15 mouse cellular contexts compared by ENCODE assay signal in the genomic region with DNA sequence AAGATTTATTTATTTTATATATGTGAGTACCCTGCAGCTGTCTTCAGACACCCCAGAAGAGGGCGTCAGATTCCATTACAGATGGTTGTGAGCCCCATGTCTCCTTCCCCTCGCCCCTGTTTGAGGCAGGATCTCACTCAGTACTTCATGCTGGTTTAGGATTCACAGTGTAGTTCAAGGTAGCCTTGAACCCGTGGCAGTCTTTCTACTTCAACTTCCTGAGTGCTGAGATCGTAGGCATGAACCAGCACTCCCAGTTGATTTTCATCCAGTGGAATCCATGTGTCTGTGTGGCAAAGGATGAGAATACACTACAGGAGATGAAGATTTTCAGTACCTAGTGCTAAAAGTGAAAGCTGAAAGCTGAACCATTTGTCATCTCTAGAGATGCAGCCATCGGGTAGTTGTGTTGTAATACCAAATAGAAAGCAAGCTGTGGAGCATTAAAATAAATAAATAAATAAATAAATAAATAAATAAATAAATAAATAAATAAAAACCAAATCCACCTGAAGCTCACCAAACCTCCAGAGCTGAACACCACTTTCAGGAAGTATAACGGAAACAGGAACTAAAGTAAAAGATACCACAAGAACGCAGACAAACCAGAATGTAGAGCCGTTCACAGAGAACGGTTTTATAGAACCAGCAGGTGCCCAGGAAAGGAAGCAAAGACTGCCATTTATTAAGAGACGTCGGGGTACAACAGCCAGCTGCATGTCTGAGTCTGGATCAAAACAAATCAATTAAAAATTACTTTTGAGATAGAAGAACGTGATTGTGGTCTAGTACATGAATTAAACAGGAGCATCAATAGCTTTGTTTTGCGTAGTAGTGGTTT. TPM values are rescaled to one million over a fixed set of nuclear protein-coding genes. Genes with fewer than 3 reads are reported as not detected.
DNase-seq lines count a peak whose midpoint lies in the region; ATAC-seq and TF ChIP-seq lines count a peak whose summit lies in the region.
"Had no signal": no experiment of that assay in that cellular context is flagged by ENCODE, and none has a peak within 500 bp of the region (broad histone marks: within the 10 kb centered on the region; RNA-seq: fewer than 3 reads in every experiment).

No protein-coding gene starts in this region.

- H3K36me3 ChIP-seq in G1E (replicated peaks), result peaks cover 26% of the 10 kb centered on the region
- no peaks in the 10 kb centered on the region for H3K36me3 ChIP-seq in liver, embryonic 11.5 days (ENCODE audit: control insufficient read depth, insufficient read depth, low read length)
- no peaks in the 10 kb centered on the region for H3K36me3 ChIP-seq in splenic B cell, adult 2 months (ENCODE audit: control insufficient read depth, insufficient read depth, low read length, poor library complexity, severe bottlenecking)
- H3K36me3 ChIP-seq: limb, embryonic 15.5 days had no signal

- peak; percentile 32 for TF ChIP-seq CTCF in layer of hippocampus, adult 2 months (conservative IDR thresholded peaks at IDR 0.05)
- no peak for TF ChIP-seq CTCF in G1E (IDR thresholded peaks at IDR 0.05; ENCODE audit: low read depth, low read length)

- DNase-seq in layer of hippocampus, adult 2 months (ENCODE audit: low spot score in 2 of 2), result no peak
- DNase-seq in layer of hippocampus, postnatal 10 days (ENCODE audit: low spot score in 2 of 2), result no peak
- DNase-seq in G1E (ENCODE audit: low spot score), result no peak
- no peak for DNase-seq in liver, embryonic 11.5 days (ENCODE audit: low spot score)
- peak; percentile 68 for DNase-seq in splenic B cell, adult 2 months (ENCODE audit: low read depth, low spot score)
- no peak for DNase-seq in yolk sac, embryonic 10.5 days (ENCODE audit: low spot score)
- DNase-seq in cerebellum, postnatal 14 days, result no peak
- DNase-seq: layer of hippocampus, postnatal 36 days had no signal

- peaks cover 37% of the 10 kb centered on the region for H3K4me1 ChIP-seq in G1E (ENCODE audit: insufficient read depth, low read depth, low read length)
- no peaks in the 10 kb centered on the region for H3K4me1 ChIP-seq in liver, embryonic 11.5 days (replicated peaks; ENCODE audit: control insufficient read depth, insufficient read depth, low read length)
- H3K4me1 ChIP-seq: heart, embryonic 10.5 days; hindbrain, embryonic 12.5 days; limb, embryonic 15.5 days had no signal

- 0 out of 2 replicates have a peak, but pooled peaks have one; percentile 26 for ATAC-seq in G1E (ENCODE audit: extremely low read depth, insufficient number of reproducible peaks, low FRiP score, poor library complexity, severe bottlenecking)
- ATAC-seq in liver, embryonic 11.5 days (replicated peaks; ENCODE audit: low FRiP score), result no peak
- no peak for ATAC-seq in cerebellum, adult (ENCODE audit: insufficient number of reproducible peaks, low FRiP score, low TSS enrichment)

- H3K9me3 ChIP-seq in G1E (replicated peaks), result no peaks in the 10 kb centered on the region
- H3K9me3 ChIP-seq in liver, embryonic 11.5 days (ENCODE audit: control insufficient read depth, low read length), result no peaks in the 10 kb centered on the region
- H3K9me3 ChIP-seq: heart, embryonic 10.5 days; hindbrain, embryonic 12.5 days; limb, embryonic 15.5 days had no signal

- H3K27ac ChIP-seq in layer of hippocampus, adult 2 months, result no peak overlapping the region
- no peak overlapping the region for H3K27ac ChIP-seq in liver, embryonic 11.5 days (ENCODE audit: low read depth, low read length)
- H3K27ac ChIP-seq: heart, embryonic 10.5 days; hindbrain, embryonic 12.5 days; kidney, postnatal 0 days; limb, embryonic 15.5 days had no signal

- 0 out of 2 replicates have a peak overlapping the region, but pooled peaks have one; percentile 3 for H3K4me2 ChIP-seq in liver, embryonic 11.5 days
- H3K4me2 ChIP-seq: hindbrain, embryonic 12.5 days; limb, embryonic 15.5 days; midbrain, embryonic 11.5 days had no signal

- no peak overlapping the region for H3K4me3 ChIP-seq in layer of hippocampus, adult 2 months
- no peak overlapping the region; the same call in 1 of the 2 replicates for H3K4me3 ChIP-seq in G1E (ENCODE audit: low read depth, low read length)
- H3K4me3 ChIP-seq in liver, embryonic 11.5 days (ENCODE audit: low read depth, low read length), result no peak overlapping the region
- H3K4me3 ChIP-seq: heart, embryonic 10.5 days; hindbrain, embryonic 12.5 days; limb, embryonic 15.5 days had no signal

- H3K9ac ChIP-seq in liver, embryonic 11.5 days (ENCODE audit: low read depth, low read length), result no peak overlapping the region
- H3K9ac ChIP-seq: hindbrain, embryonic 12.5 days; limb, embryonic 15.5 days had no signal

- 52% methylated on average over 13 of the region's 13 CpGs for WGBS in liver, embryonic 11.5 days

- H3K27me3 ChIP-seq in G1E (ENCODE audit: insufficient read depth, low read length), result no peaks in the 10 kb centered on the region
- no peaks in the 10 kb centered on the region for H3K27me3 ChIP-seq in liver, embryonic 11.5 days (replicated peaks; ENCODE audit: control insufficient read depth, insufficient read depth, low read length)
- no peaks in the 10 kb centered on the region for H3K27me3 ChIP-seq in splenic B cell, adult 2 months (ENCODE audit: control insufficient read depth, insufficient read depth, low read length, poor library complexity, severe bottlenecking)
- H3K27me3 ChIP-seq: hindbrain, embryonic 12.5 days; limb, embryonic 15.5 days had no signal

RNA-seq across cellular contexts. Expression of gene Havcr2, which starts 6.9 kb away (rescaled TPM):
- total RNA-seq in layer of hippocampus, adult 2 months (2021), result 1 to 10 TPM; 2.2 to 2.8 TPM
- total RNA-seq in layer of hippocampus, postnatal 10 days (2021), result 1 to 10 TPM in 1 of 2 experiments, under 1 TPM in 1; 0.75 to 1.4 TPM
- total RNA-seq in G1E (2014; fragmentation: Nextera tagmentation) (51.6 and 54.5 TPM in 2 replicates), G1E (2017) (170 and 185 TPM in 2 replicates)
- polyA plus RNA-seq in G1E (2012), result 1.8 and 2.4 TPM in 2 replicates
- polyA plus RNA-seq in liver, embryonic 11.5 days (2014; fragmentation: Nextera tagmentation; extraction: Ambion mirVana), result 0.15 TPM in 1 of 2 replicates, not detected in the other

RNA-seq across cellular contexts. Expression of gene Med7, which starts 11.1 kb away (rescaled TPM):
- 10 to 100 TPM; 34.4 to 36.1 TPM for total RNA-seq in layer of hippocampus, adult 2 months (2021)
- 10 to 100 TPM; 38.6 to 40.4 TPM for total RNA-seq in layer of hippocampus, postnatal 10 days (2021)
- total RNA-seq in G1E (2014; fragmentation: Nextera tagmentation) (133 and 154 TPM in 2 replicates), G1E (2017) (77.8 and 103 TPM in 2 replicates)
- 275 and 326 TPM in 2 replicates for polyA plus RNA-seq in G1E (2012)
- polyA plus RNA-seq in liver, embryonic 11.5 days (2014; fragmentation: Nextera tagmentation; extraction: Ambion mirVana), result 89.0 and 94.6 TPM in 2 replicates

RNA-seq across cellular contexts. Expression of gene Fam71b, which starts 51.5 kb away (rescaled TPM):
- total RNA-seq in layer of hippocampus, adult 2 months (2021), result not detected
- not detected for total RNA-seq in layer of hippocampus, postnatal 10 days (2021)
- total RNA-seq in G1E (2014; fragmentation: Nextera tagmentation) (not detected in 2 replicates), G1E (2017) (0.49 TPM in 1 of 2 replicates, not detected in the other)
- not detected in 2 replicates for polyA plus RNA-seq in G1E (2012)
- polyA plus RNA-seq in liver, embryonic 11.5 days (2014; fragmentation: Nextera tagmentation; extraction: Ambion mirVana), result not detected in 2 replicates
- total RNA-seq: layer of hippocampus, postnatal 36 days had no signal
- polyA plus RNA-seq: cortical plate, adult 2 months; heart, embryonic 10.5 days; hindbrain, embryonic 12.5 days; kidney, postnatal 0 days; limb, embryonic 15.5 days; midbrain, embryonic 11.5 days had no signal

RNA-seq across cellular contexts. Expression of gene Itk, which starts 58.5 kb away (rescaled TPM):
- total RNA-seq in layer of hippocampus, adult 2 months (2021), result under 1 TPM; 0.27 to 0.38 TPM
- total RNA-seq in layer of hippocampus, postnatal 10 days (2021), result under 1 TPM; 0.31 to 0.48 TPM
- total RNA-seq in G1E (2014; fragmentation: Nextera tagmentation), result 1.1 and 1.7 TPM in 2 replicates
- 0.44 and 1.0 TPM in 2 replicates for total RNA-seq in G1E (2017)
- 0.05 TPM in 1 of 2 replicates, not detected in the other for polyA plus RNA-seq in G1E (2012)
- polyA plus RNA-seq in liver, embryonic 11.5 days (2014; fragmentation: Nextera tagmentation; extraction: Ambion mirVana), result 0.05 and 0.14 TPM in 2 replicates
- polyA plus RNA-seq: hindbrain, embryonic 12.5 days; midbrain, embryonic 11.5 days had no signal

Comparison
In these comparisons a context has a peak if more than half of its experiments do, and no peak if none do; other contexts are left out.
1. RNA of gene Havcr2, which starts 6.9 kb away (total RNA-seq): 51.6 to 185 TPM in G1E; 2.2 to 2.8 TPM in layer of hippocampus, adult 2 months and 0.75 to 1.4 TPM in layer of hippocampus, postnatal 10 days; every median in the first group is over 10 times any median in the second.